Mouse (Mus musculus) erythroblast, embryonic 14.5 days (primary cell): ENCODE data around the gene Zfp963.

Experiments used
- GATA1 ChIP-seq: IDR thresholded peaks from 2 replicates; pipeline ENCODE4 v1.6.1; 2012; ENCODE audit warnings: low read length, inconsistent platforms, mixed read lengths
- TAL1 ChIP-seq: IDR thresholded peaks from 3 replicates; pipeline ENCODE4 v1.6.1; 2012; ENCODE audit warnings: low read length, inconsistent platforms, mixed read lengths

DNA sequence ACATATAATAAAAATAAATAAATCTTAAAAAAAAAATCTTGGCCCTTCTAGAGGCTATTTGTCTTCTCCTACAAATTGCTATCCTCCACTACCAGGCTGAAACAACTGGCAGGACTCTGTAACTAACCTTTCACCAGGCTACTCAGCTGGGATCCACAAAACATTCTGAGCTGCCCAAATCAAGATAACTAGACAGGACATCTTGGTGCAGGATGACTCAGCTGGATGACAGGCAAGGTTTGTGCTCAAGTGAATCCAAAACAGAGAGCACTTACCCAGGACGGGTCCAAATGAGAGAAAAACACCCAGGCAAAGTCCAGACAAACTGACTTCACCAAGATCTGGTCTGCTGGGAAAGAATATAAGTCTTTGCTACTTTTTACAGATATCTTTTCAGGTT lies 14.3 kb downstream of the Zfp963 start:
- TF ChIP-seq TAL1 = no peak
- no peak for TF ChIP-seq GATA1
